Mouse (Mus musculus) midbrain, postnatal 0 days (tissue): ENCODE measurements around the gene Tll1. TPM values are rescaled to one million over a fixed set of nuclear protein-coding genes. Genes with fewer than 3 reads are reported as not detected.

Source experiments
- ATAC-seq: fragments of 200-750 bp; cut with Nextera tagmentation; 2 replicates; pipeline ENCODE4 v1.8.0; 2017; ENCODE audit warnings: moderate number of reproducible peaks, mild to moderate bottlenecking, moderate TSS enrichment, moderate library complexity; ENCODE audit not compliant: low FRiP score
- DNase-seq: peaks from one replicate; pipeline ENCODE4 v3.0.0-alpha.2; 2015; ENCODE audit warnings: low spot score
- H3K27ac ChIP-seq: fragments of 300-500 bp; sonication (generic); 2 replicates; pipeline ENCODE4 v1.5.1; 2014; ENCODE audit warnings: low read depth, mild to moderate bottlenecking, low read length, mixed read lengths
- H3K27me3 ChIP-seq: fragments of 300-500 bp; sonication (generic); 2 replicates; pipeline ENCODE4 v1.6.1; 2014; ENCODE audit warnings: low read length, control low read depth, mixed read lengths; ENCODE audit not compliant: insufficient read depth
- H3K36me3 ChIP-seq: fragments of 300-500 bp; sonication (generic); 2 replicates; pipeline ENCODE4 v1.6.1; 2014; ENCODE audit warnings: low read length, control low read depth, mixed read lengths; ENCODE audit not compliant: insufficient read depth
- H3K4me1 ChIP-seq: fragments of 300-500 bp; sonication (generic); 2 replicates; pipeline ENCODE4 v1.6.1; 2014; ENCODE audit warnings: mild to moderate bottlenecking, control low read depth, antibody characterized with exemption, low read length, mixed read lengths; ENCODE audit not compliant: insufficient read depth
- H3K4me2 ChIP-seq: fragments of 300-500 bp; sonication (generic); 2 replicates; pipeline ENCODE4 v1.6.1; 2014; ENCODE audit warnings: low read depth, mild to moderate bottlenecking, low read length, mixed read lengths; ENCODE audit not compliant: poor library complexity, severe bottlenecking
- H3K4me3 ChIP-seq: fragments of 300-500 bp; sonication (generic); 2 replicates; pipeline ENCODE4 v1.5.1; 2014; ENCODE audit warnings: low read depth, mild to moderate bottlenecking, low read length, moderate library complexity
- H3K9ac ChIP-seq: fragments of 300-500 bp; sonication (generic); replicated peaks from 2 replicates; pipeline ENCODE4 v1.6.1; 2014; ENCODE audit warnings: mild to moderate bottlenecking, low read length, moderate library complexity, mixed read lengths; ENCODE audit not compliant: poor library complexity, severe bottlenecking
- H3K9me3 ChIP-seq: fragments of 300-500 bp; sonication (generic); 2 replicates; pipeline ENCODE4 v1.6.1; 2016; ENCODE audit warnings: low read length, control low read depth
- CTCF ChIP-seq: IDR thresholded peaks from 2 replicates; pipeline ENCODE4 v1.5.1; 2016; ENCODE audit warnings: antibody characterized with exemption, mild to moderate bottlenecking
- whole genome bisulfite sequencing: fragments of 180-500 bp; shearing (Covaris S2); extraction: QIAGEN DNeasy Blood & Tissue Kit; methylation state at CpG from one replicate; pipeline ENCODE4 v1.1.7; 2014; 5-methylcytosine and 5-hydroxymethylcytosine counted together
- polyA plus RNA-seq: library from polyadenylated mRNA; unstranded; fragments of >200 nt; fragmentation: Nextera tagmentation; extraction: Ambion mirVana; gene quantifications from 2 replicates; pipeline ENCODE4 v1.2.1, GENCODE M21; 2015
- total RNA-seq: library from RNA; depleted of rRNA; stranded (reverse); fragments of >200 nt; gene quantifications from 2 replicates; pipeline ENCODE4 v1.2.3, GENCODE M21; 2014; rRNA removed

The Tll1 gene
- total RNA-seq (4.7 and 6.2 TPM in 2 replicates), polyA plus RNA-seq (1.3 and 1.6 TPM in 2 replicates)

GRCm38 (mm10) chr8:64206024-64206385 lies at the start of gene Tll1:
Gene Tll1, minus strand, starts transcription at chr8:64206271.
- Histone ChIP-seq H3K4me2 (peak within 1 kb of the TSS; percentile 93), H3K36me3 (no peaks in the 10 kb centered on the region), H3K4me3 (peak within 1 kb of the TSS; percentile 58), H3K4me1 (0 out of 2 replicates have a peak, but pooled peaks cover 3% of the 10 kb centered on the region), H3K27ac (no peak within 1 kb of the TSS), H3K27me3 (0 out of 2 replicates have a peak, but pooled peaks cover 6% of the 10 kb centered on the region), H3K9ac (peak within 1 kb of the TSS; percentile 58), H3K9me3 (no peaks in the 10 kb centered on the region)
- no peak for ATAC-seq
- under 1% methylated on average over 18 of the region's 18 CpGs for WGBS
- no peak for TF ChIP-seq CTCF
- DNase-seq, result peak; percentile 32

GRCm38 (mm10) chr8:64238645-64239044 lies 32.6 kb upstream of the Tll1 start:
- no peak overlapping the region for H3K9ac ChIP-seq
- H3K9me3 ChIP-seq, result no peaks in the 10 kb centered on the region
- no peaks in the 10 kb centered on the region for H3K36me3 ChIP-seq
- H3K27ac ChIP-seq, result no peak overlapping the region
- no peaks in the 10 kb centered on the region for H3K27me3 ChIP-seq
- H3K4me2 ChIP-seq, result no peak overlapping the region
- TF ChIP-seq CTCF, result no peak
- WGBS, result 74% methylated on average over 2 of the region's 2 CpGs
- H3K4me3 ChIP-seq, result no peak overlapping the region
- no peak for ATAC-seq
- no peaks in the 10 kb centered on the region for H3K4me1 ChIP-seq
- peak; percentile 40 for DNase-seq

- no peak overlapping the region for H3K9ac ChIP-seq
- H3K4me3 ChIP-seq, result no peak overlapping the region
- H3K27me3 ChIP-seq, result no peaks in the 10 kb centered on the region
- no peaks in the 10 kb centered on the region for H3K9me3 ChIP-seq
- H3K4me1 ChIP-seq, result no peaks in the 10 kb centered on the region
- no peak overlapping the region for H3K27ac ChIP-seq
- no peak overlapping the region for H3K4me2 ChIP-seq
- ATAC-seq, result no peak
- TF ChIP-seq CTCF, result no peak
- H3K36me3 ChIP-seq, result no peaks in the 10 kb centered on the region
- no peak for DNase-seq
- WGBS, result 91% methylated on average over 3 of the region's 3 CpGs
Measured at GRCm38 (mm10) chr8:64221600-64221999, 15.5 kb upstream of the Tll1 start.

GRCm38 (mm10) chr8:64217644-64218043 lies 11.6 kb upstream of the Tll1 start:
- no peaks in the 10 kb centered on the region for H3K4me1 ChIP-seq
- no peak overlapping the region for H3K9ac ChIP-seq
- peak; percentile 9 for DNase-seq
- H3K4me3 ChIP-seq, result no peak overlapping the region
- no peak overlapping the region for H3K4me2 ChIP-seq
- 58% methylated on average over 2 of the region's 2 CpGs for WGBS
- peak; percentile 16 for TF ChIP-seq CTCF
- H3K27ac ChIP-seq, result no peak overlapping the region
- H3K36me3 ChIP-seq, result no peaks in the 10 kb centered on the region
- H3K27me3 ChIP-seq, result no peaks in the 10 kb centered on the region
- no peak; the same call in 1 of the 2 replicates for ATAC-seq
- H3K9me3 ChIP-seq, result no peaks in the 10 kb centered on the region

- no peak for DNase-seq
Measured at GRCm38 (mm10) chr8:64216252-64216651, 10.2 kb upstream of the Tll1 start.

GRCm38 (mm10) chr8:64215374-64215773 lies 9.3 kb upstream of the Tll1 start:
- TF ChIP-seq CTCF, result no peak
- WGBS, result 55% methylated on average over 6 of the region's 6 CpGs
- no peaks in the 10 kb centered on the region for H3K27me3 ChIP-seq
- no peak for ATAC-seq
- no peaks in the 10 kb centered on the region for H3K4me1 ChIP-seq
- H3K36me3 ChIP-seq, result no peaks in the 10 kb centered on the region
- H3K4me3 ChIP-seq, result no peak overlapping the region
- no peak overlapping the region for H3K9ac ChIP-seq
- no peaks in the 10 kb centered on the region for H3K9me3 ChIP-seq
- H3K27ac ChIP-seq, result no peak overlapping the region
- H3K4me2 ChIP-seq, result no peak overlapping the region
- peak; percentile 12 for DNase-seq

More at GRCm38 (mm10) chr8:64216252-64216651, 10.2 kb upstream of the Tll1 start:
- no peak overlapping the region for H3K9ac ChIP-seq
- no peak overlapping the region for H3K27ac ChIP-seq
- H3K9me3 ChIP-seq, result no peaks in the 10 kb centered on the region
- no peak overlapping the region for H3K4me3 ChIP-seq
- H3K4me1 ChIP-seq, result no peaks in the 10 kb centered on the region
- no peaks in the 10 kb centered on the region for H3K36me3 ChIP-seq
- TF ChIP-seq CTCF, result no peak
- no peak overlapping the region for H3K4me2 ChIP-seq
- H3K27me3 ChIP-seq, result no peaks in the 10 kb centered on the region
- ATAC-seq, result no peak
- 82% methylated on average over 1 of the region's 1 CpGs for WGBS
